Mouse (Mus musculus) spleen, adult 2 months (tissue): ENCODE results near the gene Sctr.

Experiments
- CTCF ChIP-seq: fragments of 200-500 bp; IDR thresholded peaks from 2 replicates; pipeline ENCODE4 v1.5.1; 2011; ENCODE audit warnings: mild to moderate bottlenecking, inconsistent platforms; ENCODE audit not compliant: insufficient read depth, insufficient read length, insufficient replicate concordance; ENCODE audit errors: extremely low read depth
- POLR2A ChIP-seq: fragments of 200-500 bp; IDR thresholded peaks from 2 replicates; pipeline ENCODE4 v1.6.1; 2011; ENCODE audit warnings: low read depth, low read length, inconsistent platforms

DNA sequence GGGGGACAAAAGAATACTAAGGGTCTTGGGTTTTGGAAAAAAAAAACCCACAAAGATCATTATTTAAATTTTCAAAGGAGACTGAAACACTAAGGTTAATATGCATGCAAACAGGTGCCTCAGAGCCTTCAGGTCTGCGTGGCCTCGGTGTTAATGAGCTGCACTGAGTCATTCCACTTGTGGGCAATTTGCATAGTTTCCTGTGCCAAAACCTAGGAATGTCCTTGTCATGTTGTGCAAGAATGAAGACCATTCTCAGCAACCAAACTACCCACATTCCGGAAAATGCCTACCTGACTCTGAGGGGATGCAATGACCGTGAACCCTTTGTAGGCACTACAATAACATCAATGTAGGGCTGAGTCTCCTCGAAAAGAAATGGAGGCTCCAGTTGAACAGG is 20.1 kb upstream of the Sctr start:
- TF ChIP-seq CTCF, result no peak
- no peak for TF ChIP-seq POLR2A
